8 mouse cellular contexts compared by ENCODE assay signal in genomic region chr13:67723848-67724479, GRCm38 (mm10). TPM values are rescaled to one million over a fixed set of nuclear protein-coding genes. Genes with fewer than 3 reads are reported as not detected.
DNase-seq lines count a peak whose midpoint lies in the region; ATAC-seq lines count a peak whose summit lies in the region.

No protein-coding gene starts in this region.

- peak overlapping the region; percentile 64 for H3K4me3 ChIP-seq in hindbrain, embryonic 15.5 days

- H3K4me2 ChIP-seq in hindbrain, embryonic 15.5 days: peak overlapping the region; percentile 60

- DNase-seq in R1 (ENCODE audit: low read depth, low spot score): peak; percentile 93
- DNase-seq in cerebellum, postnatal 36 days: peak; percentile 87 to 90
- DNase-seq in frontal cortex, postnatal 36 days (ENCODE audit: low spot score in 2 of 2): peak; percentile 91 to 95
- DNase-seq in left cerebral cortex, adult 11 months (ENCODE audit: low spot score): peak; percentile 90
- DNase-seq in lung, postnatal 4 days: peak; percentile 90 to 91
- DNase-seq in retina, postnatal 7 days (ENCODE audit: low read depth, low spot score): peak; percentile 82
- DNase-seq in urinary bladder, adult 2 months (ENCODE audit: low spot score): peak; percentile 54

- peak overlapping the region; percentile 67 for H3K27ac ChIP-seq in hindbrain, embryonic 15.5 days (replicated peaks)

- ATAC-seq in hindbrain, embryonic 15.5 days (ENCODE audit: low FRiP score, low read depth): peak; percentile 94

- H3K27me3 ChIP-seq in hindbrain, embryonic 15.5 days: no peaks in the 10 kb centered on the region

- WGBS in hindbrain, embryonic 15.5 days: under 1% methylated on average over 17 of the region's 17 CpGs

- H3K36me3 ChIP-seq in hindbrain, embryonic 15.5 days: no peaks in the 10 kb centered on the region

- peaks cover 17% of the 10 kb centered on the region for H3K4me1 ChIP-seq in hindbrain, embryonic 15.5 days (replicated peaks)

- H3K9me3 ChIP-seq in hindbrain, embryonic 15.5 days: no peaks in the 10 kb centered on the region

- peak overlapping the region; percentile 57 for H3K9ac ChIP-seq in hindbrain, embryonic 15.5 days

RNA-seq across cellular contexts. Expression of gene Zfp65, which starts 5.0 kb away (rescaled TPM):
- 8.5 and 9.4 TPM in 2 replicates for polyA plus RNA-seq in hindbrain, embryonic 15.5 days (2015; fragmentation: Nextera tagmentation; extraction: Ambion mirVana)
- polyA plus RNA-seq in urinary bladder, adult 2 months (2012; rRNA removed): 5.8 and 6.5 TPM in 2 replicates

RNA-seq across cellular contexts. Expression of gene Zfp85, which starts 31.1 kb away (rescaled TPM):
- polyA plus RNA-seq in hindbrain, embryonic 15.5 days (2015; fragmentation: Nextera tagmentation; extraction: Ambion mirVana): 6.3 and 7.4 TPM in 2 replicates
- polyA plus RNA-seq in urinary bladder, adult 2 months (2012; rRNA removed): 3.7 and 4.1 TPM in 2 replicates

RNA-seq across cellular contexts. Expression of gene Zfp738, which starts 37.1 kb away (rescaled TPM):
- polyA plus RNA-seq in hindbrain, embryonic 15.5 days (2015; fragmentation: Nextera tagmentation; extraction: Ambion mirVana): 13.6 and 15.9 TPM in 2 replicates
- 7.4 and 7.7 TPM in 2 replicates for polyA plus RNA-seq in urinary bladder, adult 2 months (2012; rRNA removed)

RNA-seq across cellular contexts. Expression of gene Zfp493, which starts 55.5 kb away (rescaled TPM):
- 3.6 and 3.7 TPM in 2 replicates for polyA plus RNA-seq in hindbrain, embryonic 15.5 days (2015; fragmentation: Nextera tagmentation; extraction: Ambion mirVana)
- polyA plus RNA-seq in urinary bladder, adult 2 months (2012; rRNA removed): 2.2 and 2.3 TPM in 2 replicates

Comparison
In these comparisons a context has a peak if more than half of its experiments do, and no peak if none do; other contexts are left out.
1. Peak in every context shown above with its lines: DNase-seq, ATAC-seq, H3K4me3 ChIP-seq and H3K27ac ChIP-seq.